Mouse (Mus musculus): ENCODE data around the gene Astn2. TPM values are rescaled to one million over a fixed set of nuclear protein-coding genes. Genes with fewer than 3 reads are reported as not detected.

The Astn2 gene
- total and polyA plus RNA-seq, 3 experiments: 0.50 to 0.90 (median 0.78) TPM

- Histone ChIP-seq H3K4me3 (no peak overlapping the region), H3K79me2 (replicated peaks; ENCODE audit: control insufficient read depth, insufficient read depth, low read length) (no peaks in the 10 kb centered on the region), H3K27me3 (ENCODE audit: control insufficient read depth, insufficient read depth, low read length) (no peaks in the 10 kb centered on the region), H3K36me3 (ENCODE audit: control insufficient read depth, insufficient read depth, low read length) (no peaks in the 10 kb centered on the region), H3K4me1 (ENCODE audit: control insufficient read depth, insufficient read depth, low read length) (peaks cover 1% of the 10 kb centered on the region; the same call in 1 of the 2 replicates), H3K9ac (ENCODE audit: low read depth, low read length) (no peak overlapping the region), H3K27ac (no peak overlapping the region)
- intact Hi-C loops (cut with DNase I): no loop called here
- peak in 1 of 2 experiments; percentile 15 for DNase-seq
- WGBS: 58% methylated on average over 4 of the region's 4 CpGs
- no peak for TF ChIP-seq POLR2A (IDR thresholded peaks at IDR 0.05; ENCODE audit: insufficient read depth, low read depth, low read length)
- no peak for TF ChIP-seq EP300 (IDR thresholded peaks at IDR 0.05; ENCODE audit: insufficient read depth, low read depth, low read length)
Observed at GRCm38 (mm10) chr4:65475925-65476560, 928.4 kb downstream of the Astn2 start.

- no peak for DNase-seq
- Histone ChIP-seq H3K36me3 (ENCODE audit: control insufficient read depth, insufficient read depth, low read length) (no peaks in the 10 kb centered on the region), H3K27me3 (ENCODE audit: control insufficient read depth, insufficient read depth, low read length) (no peaks in the 10 kb centered on the region), H3K9ac (ENCODE audit: low read depth, low read length) (no peak overlapping the region), H3K4me1 (ENCODE audit: control insufficient read depth, insufficient read depth, low read length) (peaks cover 1% of the 10 kb centered on the region; the same call in 1 of the 2 replicates), H3K79me2 (replicated peaks; ENCODE audit: control insufficient read depth, insufficient read depth, low read length) (no peaks in the 10 kb centered on the region), H3K4me3 (no peak overlapping the region), H3K27ac (no peak overlapping the region)
- 52% methylated on average over 5 of the region's 5 CpGs for WGBS
- intact Hi-C loops (cut with DNase I): no loop called here
- TF ChIP-seq POLR2A (IDR thresholded peaks at IDR 0.05; ENCODE audit: insufficient read depth, low read depth, low read length) (no peak), CTCF (IDR thresholded peaks at IDR 0.05) (no peak), EP300 (IDR thresholded peaks at IDR 0.05; ENCODE audit: insufficient read depth, low read depth, low read length) (no peak)
Observed at GRCm38 (mm10) chr4:65473141-65473540, 931.3 kb downstream of the Astn2 start.

- H3K4me1 ChIP-seq (ENCODE audit: control insufficient read depth, insufficient read depth, low read length): no peaks in the 10 kb centered on the region
- H3K9ac ChIP-seq (ENCODE audit: low read depth, low read length): no peak overlapping the region
- H3K79me2 ChIP-seq (replicated peaks; ENCODE audit: control insufficient read depth, insufficient read depth, low read length): no peaks in the 10 kb centered on the region
- H3K4me3 ChIP-seq: no peak overlapping the region
- intact Hi-C loops (cut with DNase I): no loop called here
- no peak for TF ChIP-seq CTCF (IDR thresholded peaks at IDR 0.05)
- no peaks in the 10 kb centered on the region for H3K36me3 ChIP-seq (ENCODE audit: control insufficient read depth, insufficient read depth, low read length)
- 56% methylated on average over 4 of the region's 4 CpGs for WGBS
- H3K27me3 ChIP-seq (ENCODE audit: control insufficient read depth, insufficient read depth, low read length): no peaks in the 10 kb centered on the region
- DNase-seq: no peak
- H3K27ac ChIP-seq: no peak overlapping the region
Observed at GRCm38 (mm10) chr4:65449171-65449570, 955.2 kb downstream of the Astn2 start.

- 73% methylated on average over 4 of the region's 4 CpGs for WGBS
- DNase-seq: no peak
- no peaks in the 10 kb centered on the region for H3K79me2 ChIP-seq (replicated peaks; ENCODE audit: control insufficient read depth, insufficient read depth, low read length)
- intact Hi-C loops (cut with DNase I): no loop called here
- H3K4me3 ChIP-seq: no peak overlapping the region
- TF ChIP-seq POLR2A (IDR thresholded peaks at IDR 0.05; ENCODE audit: insufficient read depth, low read depth, low read length): no peak
- no peaks in the 10 kb centered on the region for H3K4me1 ChIP-seq (ENCODE audit: control insufficient read depth, insufficient read depth, low read length)
- H3K9ac ChIP-seq (ENCODE audit: low read depth, low read length): no peak overlapping the region
- H3K27ac ChIP-seq: no peak overlapping the region
- H3K36me3 ChIP-seq (ENCODE audit: control insufficient read depth, insufficient read depth, low read length): no peaks in the 10 kb centered on the region
- no peaks in the 10 kb centered on the region; the same call in 1 of the 2 replicates for H3K27me3 ChIP-seq (ENCODE audit: control insufficient read depth, insufficient read depth, low read length)
Observed at GRCm38 (mm10) chr4:65441746-65442145, 962.7 kb downstream of the Astn2 start.

GRCm38 (mm10) chr4:65430804-65431203 is 973.6 kb downstream of the Astn2 start:
- 62% methylated on average over 3 of the region's 3 CpGs for WGBS
- Histone ChIP-seq H3K27me3 (ENCODE audit: control insufficient read depth, insufficient read depth, low read length) (no peaks in the 10 kb centered on the region), H3K4me1 (ENCODE audit: control insufficient read depth, insufficient read depth, low read length) (no peaks in the 10 kb centered on the region; the same call in 1 of the 2 replicates)

DNA sequence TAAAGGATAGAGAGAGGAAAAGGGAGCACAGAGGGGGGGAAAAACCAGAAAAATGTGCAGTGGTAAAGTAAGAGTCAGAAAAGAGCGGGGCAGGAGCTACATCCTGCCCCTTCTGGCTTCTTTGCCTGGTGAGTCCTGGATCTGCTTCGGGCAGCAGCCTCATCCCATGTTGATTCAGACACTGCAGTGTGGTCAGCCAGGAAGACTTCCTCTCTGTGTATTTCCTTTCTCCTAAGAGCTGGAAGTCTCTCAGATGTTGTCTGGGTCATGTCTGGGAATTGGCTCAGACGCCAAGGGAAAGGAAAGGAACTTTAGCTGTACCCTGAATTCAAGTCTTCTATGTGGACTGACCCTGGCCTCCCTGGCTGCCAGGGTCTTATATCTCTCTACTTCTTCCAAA is 976.9 kb downstream of the Astn2 start:
- 39% methylated on average over 3 of the region's 3 CpGs for WGBS
- H3K9ac ChIP-seq (ENCODE audit: low read depth, low read length): no peak overlapping the region
- peak in 1 of 2 experiments; percentile 4 for DNase-seq
- intact Hi-C loops (cut with DNase I): no loop called here
- H3K4me1 ChIP-seq (ENCODE audit: control insufficient read depth, insufficient read depth, low read length): no peaks in the 10 kb centered on the region
- no peak overlapping the region for H3K4me3 ChIP-seq
- H3K27me3 ChIP-seq (ENCODE audit: control insufficient read depth, insufficient read depth, low read length): no peaks in the 10 kb centered on the region
- H3K36me3 ChIP-seq (ENCODE audit: control insufficient read depth, insufficient read depth, low read length): no peaks in the 10 kb centered on the region
- TF ChIP-seq CTCF (IDR thresholded peaks at IDR 0.05) (no peak), POLR2A (IDR thresholded peaks at IDR 0.05; ENCODE audit: insufficient read depth, low read depth, low read length) (no peak), EP300 (IDR thresholded peaks at IDR 0.05; ENCODE audit: insufficient read depth, low read depth, low read length) (no peak)
- no peak overlapping the region for H3K27ac ChIP-seq
- H3K79me2 ChIP-seq (replicated peaks; ENCODE audit: control insufficient read depth, insufficient read depth, low read length): no peaks in the 10 kb centered on the region

More at GRCm38 (mm10) chr4:65430804-65431203, 973.6 kb downstream of the Astn2 start:
- Histone ChIP-seq H3K36me3 (ENCODE audit: control insufficient read depth, insufficient read depth, low read length) (no peaks in the 10 kb centered on the region), H3K27ac (no peak overlapping the region), H3K9ac (ENCODE audit: low read depth, low read length) (no peak overlapping the region), H3K79me2 (replicated peaks; ENCODE audit: control insufficient read depth, insufficient read depth, low read length) (no peaks in the 10 kb centered on the region), H3K4me3 (no peak overlapping the region)
- TF ChIP-seq POLR2A (IDR thresholded peaks at IDR 0.05; ENCODE audit: insufficient read depth, low read depth, low read length): no peak
- no peak for TF ChIP-seq CTCF (IDR thresholded peaks at IDR 0.05)
- no peak for TF ChIP-seq EP300 (IDR thresholded peaks at IDR 0.05; ENCODE audit: insufficient read depth, low read depth, low read length)
- DNase-seq: no peak
- intact Hi-C loops (cut with DNase I): no loop called here

All from heart, adult 2 months (tissue).